Mouse (Mus musculus) heart, embryonic 14.5 days (tissue): Measurements from ENCODE around the gene Il6st. TPM values are rescaled to one million over a fixed set of nuclear protein-coding genes. Genes with fewer than 3 reads are reported as not detected.

Source experiments
- ATAC-seq: fragments of 200-750 bp; cut with Nextera tagmentation; 2 replicates; pipeline ENCODE4 v1.8.0; 2017; ENCODE audit warnings: low read depth, moderate TSS enrichment; ENCODE audit not compliant: insufficient number of reproducible peaks, insufficient read depth, low FRiP score
- H3K27ac ChIP-seq, 2 experiments: fragments of 200-500 bp in 1 of 2; fragments of 300-500 bp in 1 of 2; sonication (generic) in 1 of 2; replicated peaks in 1 of 2; 2 replicates each; pipeline ENCODE4 v1.5.1; 2012 to 2014; ENCODE audit warnings: low read depth in 2 of 2, low read length in 2 of 2, control low read depth in 1 of 2, mild to moderate bottlenecking in 1 of 2, mixed read lengths in 1 of 2; ENCODE audit not compliant: control insufficient read depth in 1 of 2, insufficient read depth in 1 of 2
- H3K27me3 ChIP-seq: fragments of 300-500 bp; sonication (generic); 2 replicates; pipeline ENCODE4 v1.6.1; 2014; ENCODE audit warnings: mild to moderate bottlenecking, low read length, control low read depth; ENCODE audit not compliant: control insufficient read depth, insufficient read depth
- H3K36me3 ChIP-seq: fragments of 300-500 bp; sonication (generic); 2 replicates; pipeline ENCODE4 v1.6.1; 2014; ENCODE audit warnings: mild to moderate bottlenecking, control low read depth, low read length, mixed read lengths; ENCODE audit not compliant: control insufficient read depth, insufficient read depth
- H3K4me1 ChIP-seq, 2 experiments: fragments of 200-500 bp in 1 of 2; fragments of 300-500 bp in 1 of 2; sonication (generic) in 1 of 2; 2 replicates each; pipeline ENCODE4 v1.6.1; 2012 to 2014; ENCODE audit warnings: low read length in 2 of 2, control low read depth in 1 of 2, mixed read lengths in 1 of 2; ENCODE audit not compliant: control insufficient read depth in 2 of 2, insufficient read depth in 2 of 2
- H3K4me2 ChIP-seq: fragments of 300-500 bp; sonication (generic); 2 replicates; pipeline ENCODE4 v1.6.1; 2014; ENCODE audit warnings: mild to moderate bottlenecking, low read length
- H3K4me3 ChIP-seq, 2 experiments: fragments of 200-500 bp in 1 of 2; fragments of 300-500 bp in 1 of 2; sonication (generic) in 1 of 2; 2 replicates each; pipeline ENCODE4 v1.5.1; 2012 to 2014; ENCODE audit warnings: low read length in 2 of 2, mild to moderate bottlenecking in 2 of 2, control low read depth in 1 of 2, low read depth in 1 of 2, moderate library complexity in 1 of 2; ENCODE audit not compliant: control insufficient read depth in 1 of 2, insufficient read depth in 1 of 2
- H3K9ac ChIP-seq: fragments of 300-500 bp; sonication (generic); 2 replicates; pipeline ENCODE4 v1.6.1; 2014; ENCODE audit warnings: mild to moderate bottlenecking, low read length
- H3K9me3 ChIP-seq: fragments of 300-500 bp; sonication (generic); 2 replicates; pipeline ENCODE4 v1.6.1; 2016; ENCODE audit warnings: low read length, control low read depth; ENCODE audit not compliant: control insufficient read depth
- WGBS: fragments of 180-500 bp; shearing (Covaris S2); extraction: QIAGEN DNeasy Blood & Tissue Kit; methylation state at CpG from one replicate; pipeline ENCODE4 v1.1.7; 2014; 5-methylcytosine and 5-hydroxymethylcytosine counted together
- polyA plus RNA-seq: library from polyadenylated mRNA; unstranded; fragments of >200 nt; fragmentation: Nextera tagmentation; extraction: Ambion mirVana; gene quantifications from 2 replicates; pipeline ENCODE4 v1.2.1, GENCODE M21; 2014

Gene Il6st
- polyA plus RNA-seq, 1 experiment from 2014 or later = 60.6 TPM

- H3K9me3 ChIP-seq = no peaks in the 10 kb centered on the region
- peak overlapping the region; percentile 84 for H3K4me2 ChIP-seq
- no peak for ATAC-seq
- H3K9ac ChIP-seq = peak overlapping the region; percentile 96
- H3K27me3 ChIP-seq = no peaks in the 10 kb centered on the region
- peak overlapping the region; percentile 92 for H3K4me3 ChIP-seq
- under 1% methylated on average over 18 of the region's 18 CpGs for WGBS
- peak overlapping the region; percentile 88 to 96 for H3K27ac ChIP-seq
- peaks cover 14 to 40% of the 10 kb centered on the region in 2 experiments for H3K4me1 ChIP-seq
- no peaks in the 10 kb centered on the region for H3K36me3 ChIP-seq
These were observed 887 bp downstream of the Il6st start for GRCm38 (mm10) chr13:112464626-112465287.

- Histone ChIP-seq H3K27ac (peak overlapping the region in 1 of 2 experiments; percentile 21; a peak in 1 of 4 replicates), H3K27me3 (no peaks in the 10 kb centered on the region), H3K4me1 (peaks cover 10 to 32% of the 10 kb centered on the region in 2 experiments), H3K4me3 (peak overlapping the region in 1 of 2 experiments; percentile 92; a peak in 2 of 4 replicates), H3K4me2 (peak overlapping the region; percentile 84), H3K9me3 (no peaks in the 10 kb centered on the region), H3K9ac (peak overlapping the region; percentile 57; the same call in 1 of the 2 replicates), H3K36me3 (no peaks in the 10 kb centered on the region)
- ATAC-seq = no peak
- WGBS = 20% methylated on average over 2 of the region's 2 CpGs
These were observed 1.7 kb downstream of the Il6st start for GRCm38 (mm10) chr13:112465585-112465984.

- ATAC-seq = no peak
- Histone ChIP-seq H3K4me1 (peaks cover 10 to 32% of the 10 kb centered on the region in 2 experiments), H3K36me3 (no peaks in the 10 kb centered on the region), H3K4me3 (peak overlapping the region in 1 of 2 experiments; percentile 92; a peak in 2 of 4 replicates), H3K27me3 (no peaks in the 10 kb centered on the region), H3K27ac (peak overlapping the region; percentile 5 to 30; a peak in 1 of 4 replicates), H3K4me2 (peak overlapping the region; percentile 84), H3K9me3 (no peaks in the 10 kb centered on the region), H3K9ac (peak overlapping the region; percentile 57; the same call in 1 of the 2 replicates)
- 64% methylated on average over 19 of the region's 19 CpGs for WGBS
These were observed 2.5 kb downstream of the Il6st start for GRCm38 (mm10) chr13:112466136-112466945.

- H3K4me3 ChIP-seq = no peak overlapping the region; a peak in 1 of 4 replicates
- no peaks in the 10 kb centered on the region for H3K36me3 ChIP-seq
- no peak overlapping the region for H3K9ac ChIP-seq
- H3K27me3 ChIP-seq = no peaks in the 10 kb centered on the region
- H3K9me3 ChIP-seq = no peaks in the 10 kb centered on the region
- peaks cover 10 to 32% of the 10 kb centered on the region in 2 experiments for H3K4me1 ChIP-seq
- H3K4me2 ChIP-seq = peak overlapping the region; percentile 84
- peak overlapping the region in 1 of 2 experiments; percentile 30; a peak in 1 of 4 replicates for H3K27ac ChIP-seq
- 89% methylated on average over 3 of the region's 3 CpGs for WGBS
- no peak for ATAC-seq
These were observed 3.0 kb downstream of the Il6st start for GRCm38 (mm10) chr13:112466946-112467255.

GRCm38 (mm10) chr13:112467384-112467783 lies 3.5 kb downstream of the Il6st start:
- Histone ChIP-seq H3K36me3 (no peaks in the 10 kb centered on the region; the same call in 1 of the 2 replicates), H3K4me2 (no peak overlapping the region), H3K4me3 (no peak overlapping the region), H3K9me3 (no peaks in the 10 kb centered on the region), H3K27ac (no peak overlapping the region), H3K27me3 (no peaks in the 10 kb centered on the region), H3K9ac (no peak overlapping the region), H3K4me1 (peaks cover 10 to 32% of the 10 kb centered on the region in 2 experiments)
- 65% methylated on average over 9 of the region's 9 CpGs for WGBS
- ATAC-seq = no peak

- H3K9me3 ChIP-seq = no peaks in the 10 kb centered on the region
- H3K27ac ChIP-seq = no peak overlapping the region
- H3K4me1 ChIP-seq = peaks cover 10 to 27% of the 10 kb centered on the region in 2 experiments
- peaks cover 8% of the 10 kb centered on the region for H3K36me3 ChIP-seq
- no peak overlapping the region for H3K9ac ChIP-seq
- no peaks in the 10 kb centered on the region for H3K27me3 ChIP-seq
- ATAC-seq = no peak
- no peak overlapping the region for H3K4me3 ChIP-seq
- 86% methylated on average over 5 of the region's 5 CpGs for WGBS
- H3K4me2 ChIP-seq = no peak overlapping the region
These were observed 5.6 kb downstream of the Il6st start for GRCm38 (mm10) chr13:112469491-112469890.

GRCm38 (mm10) chr13:112471201-112471600 lies 7.3 kb downstream of the Il6st start:
- H3K36me3 ChIP-seq = peaks cover 20% of the 10 kb centered on the region
- H3K4me3 ChIP-seq = no peak overlapping the region
- H3K9ac ChIP-seq = no peak overlapping the region
- H3K9me3 ChIP-seq = no peaks in the 10 kb centered on the region
- ATAC-seq = no peak
- no peak overlapping the region for H3K27ac ChIP-seq
- H3K4me2 ChIP-seq = no peak overlapping the region
- H3K27me3 ChIP-seq = no peaks in the 10 kb centered on the region
- H3K4me1 ChIP-seq = peaks cover 7 to 14% of the 10 kb centered on the region in 2 experiments
- WGBS = 86% methylated on average over 9 of the region's 9 CpGs
